Mouse (Mus musculus) midbrain, embryonic 16.5 days (tissue): ENCODE data around the gene Pnpo. TPM values are rescaled to one million over a fixed set of nuclear protein-coding genes. Genes with fewer than 3 reads are reported as not detected.

ENCODE experiments used
- ATAC-seq: fragments of 200-750 bp; cut with Nextera tagmentation; 2 replicates; pipeline ENCODE4 v1.8.0; 2017; ENCODE audit warnings: moderate TSS enrichment
- H3K27ac ChIP-seq: fragments of 300-500 bp; sonication (generic); 2 replicates; pipeline ENCODE4 v1.5.1; 2014; ENCODE audit warnings: mild to moderate bottlenecking, low read length, mixed read lengths
- H3K27me3 ChIP-seq: fragments of 300-500 bp; sonication (generic); 2 replicates; pipeline ENCODE4 v1.6.1; 2014; ENCODE audit warnings: low read depth, low read length, mixed read lengths; ENCODE audit not compliant: control insufficient read depth, insufficient read depth
- H3K36me3 ChIP-seq: fragments of 300-500 bp; sonication (generic); 2 replicates; pipeline ENCODE4 v1.6.1; 2014; ENCODE audit warnings: mild to moderate bottlenecking, low read length, moderate library complexity, mixed read lengths; ENCODE audit not compliant: control insufficient read depth, insufficient read depth
- H3K4me1 ChIP-seq: fragments of 300-500 bp; sonication (generic); 2 replicates; pipeline ENCODE4 v1.6.1; 2014; ENCODE audit warnings: mild to moderate bottlenecking, low read length, mixed read lengths; ENCODE audit not compliant: control insufficient read depth, insufficient read depth
- H3K4me2 ChIP-seq: fragments of 300-500 bp; sonication (generic); 2 replicates; pipeline ENCODE4 v1.6.1; 2014; ENCODE audit warnings: mild to moderate bottlenecking, low read length, mixed read lengths
- H3K4me3 ChIP-seq: fragments of 300-500 bp; sonication (generic); 2 replicates; pipeline ENCODE4 v1.5.1; 2014; ENCODE audit warnings: low read depth, mild to moderate bottlenecking, low read length, moderate library complexity, mixed read lengths
- H3K9ac ChIP-seq: fragments of 300-500 bp; sonication (generic); 2 replicates; pipeline ENCODE4 v1.6.1; 2014; ENCODE audit warnings: low read depth, low read length, mixed read lengths
- H3K9me3 ChIP-seq: fragments of 300-500 bp; sonication (generic); replicated peaks from 2 replicates; pipeline ENCODE4 v1.6.1; 2014; ENCODE audit warnings: mild to moderate bottlenecking, low read length, mixed read lengths; ENCODE audit not compliant: control insufficient read depth, poor library complexity, severe bottlenecking
- WGBS: fragments of 180-500 bp; shearing (Covaris S2); extraction: QIAGEN DNeasy Blood & Tissue Kit; methylation state at CpG from one replicate; pipeline ENCODE4 v1.1.7; 2014; 5-methylcytosine and 5-hydroxymethylcytosine counted together
- polyA plus RNA-seq: library from polyadenylated mRNA; unstranded; fragments of >200 nt; fragmentation: Nextera tagmentation; extraction: Ambion mirVana; gene quantifications from 2 replicates; pipeline ENCODE4 v1.2.1, GENCODE M21; 2015

Pnpo gene
- polyA plus RNA-seq, 1 experiment from 2014 or later, result 32.2 TPM

DNA sequence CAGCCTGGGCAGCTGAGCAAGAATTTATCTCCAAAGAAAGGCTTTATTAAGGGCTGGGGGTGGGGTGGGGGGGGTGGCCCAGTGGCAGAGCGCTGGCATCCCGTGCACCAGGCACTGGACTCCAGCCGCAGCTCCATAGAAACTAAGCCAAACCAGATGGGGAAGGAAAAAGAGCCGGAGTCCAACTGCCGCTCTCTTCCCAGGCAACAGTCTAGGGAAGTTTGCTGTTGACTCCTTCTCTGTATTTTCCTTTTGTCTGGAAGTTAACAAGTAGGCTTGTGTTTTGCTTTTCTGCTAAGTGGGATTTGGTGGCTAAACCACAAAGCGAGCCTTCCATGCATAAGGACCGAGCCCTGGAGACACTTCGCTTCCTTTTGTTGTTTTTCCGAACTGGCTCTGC lies 2.7 kb upstream of the Pnpo start:
- WGBS, result 75% methylated on average over 9 of the region's 9 CpGs
- ATAC-seq, result no peak
- peaks cover under 1% of the 10 kb centered on the region; the same call in 1 of the 2 replicates for H3K36me3 ChIP-seq
- peaks cover 16% of the 10 kb centered on the region for H3K4me1 ChIP-seq
- no peak overlapping the region for H3K4me3 ChIP-seq
- H3K9ac ChIP-seq, result no peak overlapping the region
- no peak overlapping the region for H3K27ac ChIP-seq
- H3K27me3 ChIP-seq, result no peaks in the 10 kb centered on the region; the same call in 1 of the 2 replicates
- H3K9me3 ChIP-seq, result no peaks in the 10 kb centered on the region
- H3K4me2 ChIP-seq, result peak overlapping the region; percentile 4; the same call in 1 of the 2 replicates

DNA sequence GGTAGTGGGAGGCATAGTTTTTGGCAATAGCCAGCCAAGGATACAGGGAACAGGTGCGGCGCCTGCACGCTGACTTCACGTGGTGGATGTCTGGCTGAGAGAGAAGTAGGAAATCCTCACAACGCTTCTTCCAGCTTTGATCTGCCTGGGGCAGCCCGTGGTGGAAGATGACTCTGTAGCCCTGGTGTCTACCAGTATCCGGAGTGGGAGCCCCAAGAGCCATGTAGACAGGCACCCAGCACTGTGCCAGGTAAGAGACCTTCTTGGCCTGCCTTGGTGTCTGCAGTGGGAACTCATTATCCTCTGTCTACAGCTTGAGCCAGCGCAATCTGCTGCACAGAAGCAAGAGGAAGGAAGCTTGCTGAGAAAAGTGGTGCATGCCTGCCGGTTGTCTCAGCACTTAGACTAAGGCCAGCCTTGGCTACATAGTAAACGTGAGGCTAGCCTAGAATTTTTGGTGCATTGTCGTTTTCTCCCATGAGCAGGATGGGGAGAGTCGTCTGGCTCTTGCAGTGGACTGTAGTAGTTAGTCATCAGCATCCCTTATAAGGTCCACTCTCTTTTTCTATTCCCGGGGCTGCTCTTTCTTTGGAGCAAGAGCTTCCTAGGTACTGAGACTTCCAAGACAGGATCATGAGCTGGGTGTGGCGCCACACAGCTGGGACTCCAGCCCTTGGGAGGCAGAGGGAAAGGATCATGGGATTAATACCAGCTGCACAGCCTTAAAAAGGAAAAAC lies 1.2 kb upstream of the Pnpo start:
- no peaks in the 10 kb centered on the region; the same call in 1 of the 2 replicates for H3K36me3 ChIP-seq
- peak overlapping the region; percentile 91 for H3K4me2 ChIP-seq
- peak overlapping the region; percentile 61; the same call in 1 of the 2 replicates for H3K4me3 ChIP-seq
- H3K9ac ChIP-seq, result peak overlapping the region; percentile 73; the same call in 1 of the 2 replicates
- H3K9me3 ChIP-seq, result no peaks in the 10 kb centered on the region
- 86% methylated on average over 14 of the region's 14 CpGs for WGBS
- H3K4me1 ChIP-seq, result peaks cover 16% of the 10 kb centered on the region
- ATAC-seq, result no peak
- no peaks in the 10 kb centered on the region; the same call in 1 of the 2 replicates for H3K27me3 ChIP-seq
- no peak overlapping the region for H3K27ac ChIP-seq

DNA sequence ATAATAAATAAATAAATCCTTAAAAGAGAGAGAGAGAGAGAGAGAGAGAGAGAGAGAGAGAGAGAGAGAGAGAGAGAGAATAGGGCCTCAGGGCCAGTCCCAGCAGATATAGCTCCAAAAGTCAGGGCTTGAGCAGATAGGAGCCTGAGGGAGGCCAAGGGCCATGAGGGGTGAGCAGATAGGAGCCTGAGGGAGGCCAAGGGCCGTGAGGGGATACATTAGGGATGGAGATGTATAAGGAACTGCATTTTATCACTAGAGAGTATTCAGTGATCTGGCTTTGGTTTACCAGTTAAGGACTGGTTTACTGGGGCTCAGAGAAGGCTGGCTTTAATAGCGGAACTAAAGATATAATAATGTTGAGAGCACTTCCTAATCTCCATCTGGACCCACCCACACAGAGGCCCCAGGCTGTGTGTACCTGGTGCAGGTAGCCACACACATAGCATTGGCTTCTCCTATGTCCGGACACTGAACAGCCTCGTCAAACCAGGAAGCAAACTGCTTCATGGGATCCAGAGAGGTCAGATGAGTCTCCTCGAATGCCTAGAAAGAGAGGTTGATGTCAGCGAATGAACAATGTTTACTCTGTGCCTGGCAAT lies 1.7 kb downstream of the Pnpo start:
- H3K4me3 ChIP-seq, result no peak overlapping the region
- ATAC-seq, result no peak
- no peak overlapping the region for H3K27ac ChIP-seq
- H3K36me3 ChIP-seq, result no peaks in the 10 kb centered on the region
- H3K27me3 ChIP-seq, result no peaks in the 10 kb centered on the region; the same call in 1 of the 2 replicates
- H3K4me2 ChIP-seq, result no peak overlapping the region
- WGBS, result 81% methylated on average over 6 of the region's 6 CpGs
- H3K9ac ChIP-seq, result no peak overlapping the region
- H3K4me1 ChIP-seq, result peaks cover 16% of the 10 kb centered on the region
- no peaks in the 10 kb centered on the region for H3K9me3 ChIP-seq

DNA sequence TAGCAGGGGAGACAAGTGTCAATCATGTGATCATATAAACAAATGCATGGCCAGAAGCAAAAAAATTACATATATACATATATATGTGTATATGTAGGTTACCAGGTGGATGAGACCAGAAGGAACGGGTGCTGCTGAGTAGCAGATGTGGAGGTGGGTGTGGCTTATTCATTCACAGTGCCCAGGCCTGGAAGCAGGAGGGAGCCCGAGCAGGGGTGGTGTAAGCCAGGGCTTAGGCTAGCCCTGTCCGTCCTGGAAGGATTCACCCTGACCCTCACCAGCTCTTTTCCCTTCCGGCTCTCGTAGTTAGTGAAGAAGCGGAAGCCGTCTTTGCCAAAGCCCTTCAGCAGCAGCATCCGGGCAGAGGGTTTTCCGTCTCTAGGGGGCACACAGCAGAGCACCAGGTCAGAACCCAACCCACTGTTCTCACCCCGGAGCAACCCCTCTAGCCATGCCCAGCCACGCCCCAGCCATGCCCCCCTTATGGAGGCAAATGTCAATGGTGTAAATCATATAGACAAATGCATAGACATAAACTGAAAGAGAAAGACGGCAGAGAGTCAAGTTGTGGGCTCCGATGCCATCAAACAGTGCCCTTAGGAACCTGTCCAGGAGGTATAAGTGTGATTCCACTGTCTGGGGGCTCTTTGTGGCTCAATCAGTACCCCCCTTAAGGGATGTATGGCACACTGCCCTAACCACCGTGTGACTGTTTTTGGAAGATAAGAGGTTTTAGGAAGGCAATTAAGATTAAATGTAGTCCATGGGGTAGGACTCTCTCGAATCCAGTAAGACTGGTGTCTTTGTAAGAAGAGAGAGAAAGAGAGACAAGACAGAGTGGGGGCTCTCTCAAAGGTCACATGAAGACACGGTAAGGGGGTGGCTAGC lies 3.0 kb downstream of the Pnpo start:
- Histone ChIP-seq H3K4me2 (no peak overlapping the region), H3K27me3 (no peaks in the 10 kb centered on the region; the same call in 1 of the 2 replicates), H3K9me3 (no peaks in the 10 kb centered on the region), H3K9ac (no peak overlapping the region), H3K4me3 (no peak overlapping the region), H3K36me3 (no peaks in the 10 kb centered on the region), H3K4me1 (peaks cover 16% of the 10 kb centered on the region), H3K27ac (no peak overlapping the region)
- no peak for ATAC-seq
- WGBS, result 72% methylated on average over 16 of the region's 16 CpGs

DNA sequence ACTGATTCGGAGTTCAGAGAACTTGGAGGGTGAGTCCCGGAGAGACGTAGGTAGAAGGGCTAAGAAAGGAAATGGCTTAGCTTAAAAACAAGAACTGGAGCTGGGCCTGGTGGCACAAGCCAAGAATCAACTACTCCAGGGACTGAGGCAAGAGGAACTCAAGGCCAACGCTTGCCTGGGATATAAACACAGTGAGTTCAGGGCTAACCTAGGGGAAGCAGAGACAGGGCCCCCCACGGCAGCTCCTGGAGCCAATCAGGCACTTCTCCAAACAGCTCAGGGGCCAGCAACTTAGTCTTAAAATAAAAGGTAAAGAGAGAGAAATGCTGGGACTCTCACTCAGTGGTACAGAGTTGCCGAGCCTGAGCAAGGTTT lies 5.4 kb downstream of the Pnpo start:
- Histone ChIP-seq H3K9me3 (no peaks in the 10 kb centered on the region), H3K9ac (no peak overlapping the region), H3K27me3 (no peaks in the 10 kb centered on the region; the same call in 1 of the 2 replicates), H3K4me1 (peaks cover 3% of the 10 kb centered on the region), H3K4me2 (no peak overlapping the region), H3K4me3 (no peak overlapping the region), H3K36me3 (no peaks in the 10 kb centered on the region), H3K27ac (no peak overlapping the region)
- ATAC-seq, result no peak
- 83% methylated on average over 6 of the region's 6 CpGs for WGBS

DNA sequence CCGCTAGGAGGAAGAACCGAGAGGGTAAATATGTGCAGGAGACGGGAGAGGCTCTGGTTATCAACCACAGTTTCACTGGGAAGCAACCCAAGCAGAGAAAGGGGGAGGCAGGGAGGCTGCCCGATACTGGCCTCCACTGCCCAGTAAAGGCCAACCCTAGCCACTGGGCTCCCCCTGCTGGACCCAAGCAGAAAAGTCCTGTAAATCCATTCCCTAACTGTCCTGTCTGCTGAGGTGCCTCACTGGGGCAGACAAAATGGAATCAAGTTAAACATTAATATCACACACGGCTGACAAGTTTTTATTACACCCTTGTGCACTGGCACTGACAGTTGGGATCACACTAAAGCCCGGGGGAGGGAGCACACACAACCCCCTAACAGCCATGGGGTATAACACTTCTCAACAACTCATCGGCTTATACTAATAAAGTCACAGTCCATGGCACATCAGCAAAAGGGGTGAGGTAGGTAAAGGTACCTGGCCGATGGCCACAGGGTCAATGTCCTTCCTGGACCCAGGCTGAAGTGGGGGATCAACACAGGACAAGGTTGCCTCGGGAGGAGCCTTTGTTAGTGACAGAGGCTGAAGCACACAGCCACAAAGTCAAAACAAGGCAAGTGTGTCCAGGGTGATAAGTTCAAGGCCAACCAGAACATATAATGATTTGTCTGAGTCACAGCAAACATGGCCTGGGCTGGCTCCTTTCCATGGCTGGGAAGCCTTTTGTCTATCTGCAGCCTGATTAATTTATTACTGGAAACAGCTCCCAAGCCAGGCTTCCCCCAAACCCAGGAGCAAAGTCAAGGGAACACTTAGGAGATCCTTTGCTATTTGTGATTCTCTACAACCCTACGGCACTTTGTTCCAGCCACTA lies 6.0 kb downstream of the Pnpo start:
- Histone ChIP-seq H3K9ac (no peak overlapping the region), H3K9me3 (no peaks in the 10 kb centered on the region), H3K27ac (no peak overlapping the region), H3K27me3 (no peaks in the 10 kb centered on the region; the same call in 1 of the 2 replicates), H3K4me3 (no peak overlapping the region), H3K4me1 (no peaks in the 10 kb centered on the region), H3K4me2 (no peak overlapping the region), H3K36me3 (no peaks in the 10 kb centered on the region)
- WGBS, result 52% methylated on average over 10 of the region's 10 CpGs
- no peak for ATAC-seq

DNA sequence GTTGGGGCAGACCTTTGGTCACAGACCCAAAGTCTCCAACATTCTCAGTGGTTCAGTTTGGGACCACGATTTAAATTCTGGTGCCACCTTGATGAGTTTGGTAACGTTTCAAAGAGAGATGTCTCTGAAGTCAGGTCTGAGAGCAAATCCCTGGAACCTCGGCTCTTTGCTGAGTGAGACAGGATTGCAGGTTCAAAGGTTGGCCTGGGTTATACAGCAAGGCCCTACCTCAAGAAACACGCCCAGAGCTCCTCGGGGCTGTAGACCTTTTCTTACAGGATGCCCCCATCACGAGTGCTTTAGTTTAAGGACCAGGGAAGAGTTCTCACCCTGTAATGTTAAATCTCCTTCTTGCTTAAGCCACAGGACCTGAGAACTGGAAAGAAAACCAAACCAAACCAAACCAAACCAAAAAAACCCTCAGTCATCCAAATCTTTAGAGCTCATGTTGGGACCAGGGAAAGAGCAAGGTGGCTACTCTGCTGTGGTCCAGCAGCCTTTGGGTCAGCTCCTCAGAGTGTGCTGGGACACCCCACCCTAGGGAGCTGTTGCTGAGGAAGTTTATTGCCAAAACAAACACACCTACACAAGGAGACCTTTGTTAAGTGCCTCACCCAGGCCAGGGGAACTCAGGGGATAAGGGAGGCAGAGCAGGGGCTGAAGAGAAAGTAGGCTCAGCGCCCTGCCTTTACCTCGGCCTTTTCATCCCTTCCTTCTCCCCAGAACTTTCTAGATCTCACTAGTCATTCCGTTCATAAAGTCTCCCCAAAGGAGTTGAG lies 7.7 kb downstream of the Pnpo start:
- Histone ChIP-seq H3K9ac (no peak overlapping the region), H3K27ac (no peak overlapping the region), H3K36me3 (no peaks in the 10 kb centered on the region), H3K4me1 (no peaks in the 10 kb centered on the region), H3K27me3 (no peaks in the 10 kb centered on the region), H3K9me3 (no peaks in the 10 kb centered on the region), H3K4me3 (no peak overlapping the region), H3K4me2 (no peak overlapping the region)
- 89% methylated on average over 9 of the region's 9 CpGs for WGBS
- ATAC-seq, result no peak
